Mouse (Mus musculus) heart, postnatal 0 days (tissue): ENCODE results near the gene Scd1.

Source experiments
- CTCF ChIP-seq: IDR thresholded peaks from 2 replicates; pipeline ENCODE4 v1.5.1; 2016; ENCODE audit warnings: antibody characterized with exemption, control low read depth, low read depth
- EP300 ChIP-seq: IDR thresholded peaks from 2 replicates; pipeline ENCODE4 v1.6.1; 2016; ENCODE audit warnings: antibody characterized with exemption, low read depth

DNA sequence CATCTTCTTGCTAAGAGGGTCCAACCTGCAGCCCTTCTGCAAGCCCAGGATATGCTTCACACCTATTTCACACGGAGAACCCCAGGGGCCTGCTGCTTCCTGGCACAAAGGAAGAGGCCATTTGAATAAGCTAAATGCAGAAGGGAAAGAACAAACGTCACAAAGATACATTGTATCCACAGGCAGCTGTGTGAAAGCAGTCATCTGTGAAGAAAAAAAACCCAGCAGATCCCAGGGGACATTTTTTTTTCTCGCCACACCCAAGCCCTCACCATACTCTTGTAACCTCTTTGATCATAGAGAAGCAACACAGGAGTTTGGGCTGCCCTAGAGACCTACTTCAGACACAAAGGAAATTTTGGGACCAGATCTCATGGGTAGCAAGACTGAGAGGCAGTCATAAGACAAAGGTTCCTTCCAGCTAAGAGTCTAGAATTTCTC is 31.1 kb downstream of the Scd1 start:
- TF ChIP-seq CTCF, result no peak
- TF ChIP-seq EP300, result no peak
